Mouse (Mus musculus): ENCODE measurements around the gene Hypk. TPM values are rescaled to one million over a fixed set of nuclear protein-coding genes. Genes with fewer than 3 reads are reported as not detected.

Hypk gene
- total and polyA plus RNA-seq, 3 experiments: 17.6 to 79.7 TPM; not detected in 1

GRCm38 (mm10) chr2:121456692-121457642 lies 3.9 kb downstream of the Hypk start, which contains the start of gene Serinc4:
Gene Serinc4, minus strand, starts transcription at chr2:121456781.
- Histone ChIP-seq H3K9ac (ENCODE audit: control insufficient read depth, low read depth, low read length, poor library complexity, severe bottlenecking) (peak within 1 kb of the TSS; percentile 91), H3K4me3 (ENCODE audit: control insufficient read depth in 1 of 2, insufficient read depth in 1 of 2, low read depth in 2 of 2, low read length in 2 of 2) (peak within 1 kb of the TSS; percentile 87 to 88), H3K9me3 (replicated peaks; ENCODE audit: insufficient read depth, low read length) (no peaks in the 10 kb centered on the region), H3K4me1 (ENCODE audit: control insufficient read depth in 1 of 2, insufficient read depth in 2 of 2, low read length in 2 of 2) (0 out of 4 replicates have a peak, but pooled peaks cover 0 to 2% of the 10 kb centered on the region in 2 experiments), H3K27ac (ENCODE audit: control insufficient read depth, low read depth, low read length) (peak within 1 kb of the TSS; percentile 95), H3K79me2 (ENCODE audit: control insufficient read depth, insufficient read depth, low read length, poor library complexity) (peaks cover 15% of the 10 kb centered on the region), H3K27me3 (ENCODE audit: control insufficient read depth in 1 of 2, insufficient read depth in 2 of 2, low read length in 2 of 2) (no peaks in the 10 kb centered on the region), H3K36me3 (ENCODE audit: control insufficient read depth in 1 of 2, insufficient read depth in 2 of 2, low read length in 2 of 2) (peaks cover 0 to 11% of the 10 kb centered on the region in 2 experiments; a peak in 2 of 4 replicates)
- peak; percentile 97 for DNase-seq (ENCODE audit: low read depth, low spot score)
- TF ChIP-seq JUND (IDR thresholded peaks at IDR 0.05; ENCODE audit: low read depth, low read length) (no peak), POLR2AphosphoS5 (IDR thresholded peaks at IDR 0.05; ENCODE audit: borderline replicate concordance, low read depth, low read length) (no peak), RAD21 (IDR thresholded peaks at IDR 0.05; ENCODE audit: low read depth, low read length) (no peak), ZNF384 (IDR thresholded peaks at IDR 0.05; ENCODE audit: low read depth, low read length) (no peak), ZMIZ1 (IDR thresholded peaks at IDR 0.05; ENCODE audit: low read depth, low read length) (peak; percentile 67), TCF12 (IDR thresholded peaks at IDR 0.05; ENCODE audit: low read depth, low read length) (peak; percentile 75), ZKSCAN1 (IDR thresholded peaks at IDR 0.05; ENCODE audit: low read depth, low read length) (no peak), MAFK (IDR thresholded peaks at IDR 0.05; ENCODE audit: borderline replicate concordance, low read depth, low read length) (no peak), ELF1 (IDR thresholded peaks at IDR 0.05; ENCODE audit: low read depth, low read length) (peak; percentile 82), SIN3A (IDR thresholded peaks at IDR 0.05; ENCODE audit: low read length) (peak; percentile 85), KAT2A (conservative IDR thresholded peaks at IDR 0.05; ENCODE audit: low read depth, low read length) (peak; percentile 39; the same call in 1 of the 2 replicates), E2F4 (IDR thresholded peaks at IDR 0.05; ENCODE audit: borderline replicate concordance, low read depth, low read length) (peak; percentile 31; the same call in 1 of the 2 replicates), GABPA (IDR thresholded peaks at IDR 0.05; ENCODE audit: low read depth, low read length) (no peak), ETS1 (IDR thresholded peaks at IDR 0.05; ENCODE audit: low read depth, low read length) (peak; percentile 62), CTCF (IDR thresholded peaks at IDR 0.05 in 2 of 3, conservative IDR thresholded peaks at IDR 0.05 in 1 of 3; ENCODE audit: control insufficient read depth in 1 of 3, insufficient read depth in 1 of 3, low read depth in 2 of 3, low read length in 3 of 3, poor library complexity in 1 of 3, severe bottlenecking in 1 of 3) (no peak), MYC (IDR thresholded peaks at IDR 0.05; ENCODE audit: low read depth, low read length) (peak; percentile 94), EP300 (IDR thresholded peaks at IDR 0.05; ENCODE audit: low read depth in 1 of 2, low read length in 2 of 2) (no peak), ZC3H11A (IDR thresholded peaks at IDR 0.05; ENCODE audit: low read depth, low read length) (no peak), TBP (IDR thresholded peaks at IDR 0.05; ENCODE audit: low read depth, low read length) (peak; percentile 85), NELFE (IDR thresholded peaks at IDR 0.05; ENCODE audit: low read depth, low read length) (peak; percentile 85), UBTF (IDR thresholded peaks at IDR 0.05; ENCODE audit: borderline replicate concordance, insufficient read depth, low read depth, low read length) (no peak), HCFC1 (IDR thresholded peaks at IDR 0.05; ENCODE audit: low read depth, low read length) (peak; percentile 83), NRF1 (IDR thresholded peaks at IDR 0.05; ENCODE audit: insufficient read depth, low read depth, low read length, poor library complexity, severe bottlenecking) (peak; percentile 67), MEF2A (IDR thresholded peaks at IDR 0.05; ENCODE audit: extremely low read depth, insufficient replicate concordance, low read depth, low read length, poor library complexity, severe bottlenecking) (no peak), USF2 (IDR thresholded peaks at IDR 0.05; ENCODE audit: borderline replicate concordance in 1 of 2, insufficient read depth in 1 of 2, low read depth in 1 of 2, low read length in 2 of 2) (no peak), CHD2 (IDR thresholded peaks at IDR 0.05; ENCODE audit: low read length) (no peak), MXI1 (IDR thresholded peaks at IDR 0.05; ENCODE audit: low read depth, low read length) (peak; percentile 95), SMC3 (IDR thresholded peaks at IDR 0.05; ENCODE audit: low read depth, low read length) (no peak), CHD1 (IDR thresholded peaks at IDR 0.05; ENCODE audit: low read depth, low read length) (0 out of 2 replicates have a peak, but pooled peaks have one; percentile 41), BHLHE40 (IDR thresholded peaks at IDR 0.05; ENCODE audit: borderline replicate concordance, low read depth, low read length) (no peak), USF1 (IDR thresholded peaks at IDR 0.05; ENCODE audit: low read depth, low read length) (0 out of 2 replicates have a peak, but pooled peaks have one; percentile 8), MAX (IDR thresholded peaks at IDR 0.05; ENCODE audit: low read length) (peak; percentile 97), MAZ (IDR thresholded peaks at IDR 0.05; ENCODE audit: low read depth, low read length) (no peak), GATA1 (IDR thresholded peaks at IDR 0.05; ENCODE audit: low read depth, low read length) (peak; percentile 76)
